Mouse (Mus musculus) cerebellum, adult 2 months (tissue): ENCODE measurements around the gene Atp4a.

Experiments used
- CTCF ChIP-seq: fragments of 200-500 bp; IDR thresholded peaks from 2 replicates; pipeline ENCODE4 v1.5.1; 2011; ENCODE audit warnings: low read depth, mild to moderate bottlenecking, control low read depth, low read length, moderate library complexity, borderline replicate concordance; ENCODE audit not compliant: insufficient read depth
- POLR2A ChIP-seq: fragments of 200-500 bp; IDR thresholded peaks from 2 replicates; pipeline ENCODE4 v1.6.1; 2011; ENCODE audit warnings: low read length, control low read depth, borderline replicate concordance; ENCODE audit not compliant: insufficient read depth

DNA sequence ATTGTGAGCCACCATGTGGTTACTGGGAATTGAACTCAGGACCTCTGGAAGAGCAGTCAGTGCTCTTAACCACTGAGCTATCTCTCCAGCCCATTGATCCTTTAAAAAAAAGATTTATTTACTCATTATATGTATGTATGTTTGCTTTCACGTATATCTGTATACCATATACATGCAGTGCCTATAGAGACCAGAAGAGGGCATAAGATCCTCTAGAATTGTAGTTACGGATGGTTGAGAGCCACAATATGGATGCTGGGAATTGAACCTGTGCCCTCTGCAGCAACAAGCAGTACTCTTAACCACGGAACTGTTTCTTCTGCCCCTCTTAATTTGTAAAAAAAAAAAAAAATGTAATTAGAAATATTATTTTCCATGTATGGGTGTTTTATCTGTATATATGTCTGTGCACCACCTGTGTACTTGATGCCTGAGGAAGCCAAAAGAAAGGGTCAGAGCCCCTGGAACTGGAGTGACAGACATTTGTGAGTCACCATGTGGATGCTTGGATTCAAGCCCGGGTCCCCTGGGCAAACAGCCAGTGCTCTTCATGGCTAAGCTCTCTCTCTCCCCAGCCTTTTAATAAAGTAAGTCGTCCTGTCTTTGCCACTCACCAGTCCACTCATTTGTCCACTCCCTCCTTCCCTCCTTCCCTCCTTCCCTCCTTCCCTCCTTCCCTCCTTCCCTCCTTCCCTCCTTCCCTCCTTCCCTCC is 33.6 kb upstream of the Atp4a start:
- TF ChIP-seq CTCF = no peak
- no peak for TF ChIP-seq POLR2A
